Mouse (Mus musculus) forebrain, embryonic 14.5 days (tissue): ENCODE measurements around the gene Ctsd. TPM values are rescaled to one million over a fixed set of nuclear protein-coding genes. Genes with fewer than 3 reads are reported as not detected.

Source experiments
- ATAC-seq: fragments of 200-750 bp; cut with Nextera tagmentation; 2 replicates; pipeline ENCODE4 v1.8.0; 2017; ENCODE audit warnings: mild to moderate bottlenecking, moderate library complexity
- DNase-seq: peaks from one replicate; pipeline ENCODE4 v3.0.0-alpha.2; 2015; ENCODE audit warnings: low spot score
- H3K27ac ChIP-seq: fragments of 300-500 bp; sonication (generic); 2 replicates; pipeline ENCODE4 v1.5.1; 2014; ENCODE audit warnings: low read depth, mild to moderate bottlenecking, control low read depth, low read length, moderate library complexity
- H3K27me3 ChIP-seq: fragments of 300-500 bp; sonication (generic); replicated peaks from 2 replicates; pipeline ENCODE4 v1.6.1; 2014; ENCODE audit warnings: low read length, control low read depth, mixed read lengths; ENCODE audit not compliant: control insufficient read depth, insufficient read depth
- H3K36me3 ChIP-seq: fragments of 300-500 bp; sonication (generic); 2 replicates; pipeline ENCODE4 v1.6.1; 2014; ENCODE audit warnings: low read length, control low read depth; ENCODE audit not compliant: control insufficient read depth, insufficient read depth
- H3K4me1 ChIP-seq: fragments of 300-500 bp; sonication (generic); 2 replicates; pipeline ENCODE4 v1.6.1; 2014; ENCODE audit warnings: antibody characterized with exemption, low read length, control low read depth; ENCODE audit not compliant: control insufficient read depth, insufficient read depth
- H3K4me2 ChIP-seq: fragments of 300-500 bp; sonication (generic); 2 replicates; pipeline ENCODE4 v1.6.1; 2014; ENCODE audit warnings: mild to moderate bottlenecking, control low read depth, low read length
- H3K4me3 ChIP-seq: fragments of 300-500 bp; sonication (generic); 2 replicates; pipeline ENCODE4 v1.5.1; 2014; ENCODE audit warnings: low read depth, low read length, control low read depth
- H3K9ac ChIP-seq: fragments of 300-500 bp; sonication (generic); 2 replicates; pipeline ENCODE4 v1.6.1; 2014; ENCODE audit warnings: mild to moderate bottlenecking, low read length, control low read depth, moderate library complexity
- H3K9me3 ChIP-seq: fragments of 300-500 bp; sonication (generic); replicated peaks from 2 replicates; pipeline ENCODE4 v1.6.1; 2016; ENCODE audit warnings: low read length, control low read depth, mixed read lengths; ENCODE audit not compliant: control insufficient read depth
- WGBS: fragments of 180-500 bp; shearing (Covaris S2); extraction: QIAGEN DNeasy Blood & Tissue Kit; methylation state at CpG from one replicate; pipeline ENCODE4 v1.1.7; 2014; 5-methylcytosine and 5-hydroxymethylcytosine counted together
- polyA plus RNA-seq: library from polyadenylated mRNA; unstranded; fragments of >200 nt; fragmentation: Nextera tagmentation; extraction: Ambion mirVana; gene quantifications from 2 replicates; pipeline ENCODE4 v1.2.1, GENCODE M21; 2014

Ctsd gene
- 261 and 263 TPM in 2 replicates for polyA plus RNA-seq

- peak within 1 kb of the TSS; percentile 81 for H3K4me3 ChIP-seq
- peak; percentile 98 for DNase-seq
- H3K27ac ChIP-seq, result peak within 1 kb of the TSS; percentile 58; the same call in 1 of the 2 replicates
- H3K9ac ChIP-seq, result peak within 1 kb of the TSS; percentile 90
- peak; percentile 98 for ATAC-seq
- peaks cover 13% of the 10 kb centered on the region for H3K4me1 ChIP-seq
- peak within 1 kb of the TSS; percentile 83 for H3K4me2 ChIP-seq
- peaks cover 28% of the 10 kb centered on the region for H3K36me3 ChIP-seq
- H3K27me3 ChIP-seq, result no peaks in the 10 kb centered on the region
- under 1% methylated on average over 47 of the region's 55 CpGs for WGBS
- H3K9me3 ChIP-seq, result no peaks in the 10 kb centered on the region
Measured at GRCm38 (mm10) chr7:142387419-142388148, at the start of gene Ctsd. Ctsd (minus strand) TSS chr7:142388038.

GRCm38 (mm10) chr7:142437324-142437723 is 49.5 kb upstream of the Ctsd start:
- Histone ChIP-seq H3K27me3 (no peaks in the 10 kb centered on the region), H3K9me3 (no peaks in the 10 kb centered on the region), H3K4me2 (no peak overlapping the region), H3K4me3 (no peak overlapping the region), H3K36me3 (no peaks in the 10 kb centered on the region), H3K9ac (no peak overlapping the region), H3K4me1 (no peaks in the 10 kb centered on the region), H3K27ac (no peak overlapping the region)
- DNase-seq (no peak), ATAC-seq (no peak)
- WGBS, result 79% methylated on average over 5 of the region's 5 CpGs

GRCm38 (mm10) chr7:142435524-142435923 is 47.7 kb upstream of the Ctsd start:
- H3K9me3 ChIP-seq, result no peaks in the 10 kb centered on the region
- ATAC-seq (0 out of 2 replicates have a peak, but pooled peaks have one; percentile 42), DNase-seq (peak; percentile 79)
- H3K9ac ChIP-seq, result no peak overlapping the region
- 22% methylated on average over 4 of the region's 4 CpGs for WGBS
- H3K4me2 ChIP-seq, result no peak overlapping the region
- H3K36me3 ChIP-seq, result no peaks in the 10 kb centered on the region
- H3K27me3 ChIP-seq, result no peaks in the 10 kb centered on the region
- no peak overlapping the region for H3K27ac ChIP-seq
- no peak overlapping the region for H3K4me3 ChIP-seq
- peaks cover 3% of the 10 kb centered on the region for H3K4me1 ChIP-seq

GRCm38 (mm10) chr7:142434137-142434865 is 46.5 kb upstream of the Ctsd start, which contains the start of gene Syt8:
Syt8 (plus strand) TSS chr7:142434850.
- Histone ChIP-seq H3K27me3 (no peaks in the 10 kb centered on the region), H3K27ac (no peak within 1 kb of the TSS), H3K4me3 (no peak within 1 kb of the TSS), H3K9me3 (no peaks in the 10 kb centered on the region), H3K36me3 (no peaks in the 10 kb centered on the region), H3K4me1 (peaks cover 10% of the 10 kb centered on the region), H3K4me2 (no peak within 1 kb of the TSS), H3K9ac (no peak within 1 kb of the TSS)
- no peak for ATAC-seq
- WGBS, result 89% methylated on average over 10 of the region's 10 CpGs
- no peak for DNase-seq

GRCm38 (mm10) chr7:142433623-142434022 is 45.8 kb upstream of the Ctsd start:
- no peak overlapping the region for H3K4me2 ChIP-seq
- H3K27ac ChIP-seq, result no peak overlapping the region
- H3K9ac ChIP-seq, result no peak overlapping the region
- no peaks in the 10 kb centered on the region for H3K27me3 ChIP-seq
- no peak for ATAC-seq
- H3K36me3 ChIP-seq, result no peaks in the 10 kb centered on the region
- 60% methylated on average over 19 of the region's 19 CpGs for WGBS
- DNase-seq, result no peak
- H3K4me1 ChIP-seq, result peaks cover 10% of the 10 kb centered on the region
- H3K4me3 ChIP-seq, result no peak overlapping the region
- H3K9me3 ChIP-seq, result no peaks in the 10 kb centered on the region

- Histone ChIP-seq H3K4me2 (no peak overlapping the region), H3K4me1 (peaks cover 10% of the 10 kb centered on the region), H3K9ac (no peak overlapping the region), H3K4me3 (no peak overlapping the region), H3K27ac (no peak overlapping the region), H3K36me3 (no peaks in the 10 kb centered on the region), H3K9me3 (no peaks in the 10 kb centered on the region), H3K27me3 (no peaks in the 10 kb centered on the region)
- no peak for ATAC-seq
- WGBS, result 91% methylated on average over 14 of the region's 14 CpGs
- DNase-seq, result no peak
Measured at GRCm38 (mm10) chr7:142431106-142431505, 43.3 kb upstream of the Ctsd start.

- H3K4me3 ChIP-seq, result no peak overlapping the region
- DNase-seq (peak; percentile 71), ATAC-seq (peak; percentile 89)
- peaks cover 10% of the 10 kb centered on the region for H3K4me1 ChIP-seq
- no peaks in the 10 kb centered on the region for H3K36me3 ChIP-seq
- H3K27ac ChIP-seq, result peak overlapping the region; percentile 23; the same call in 1 of the 2 replicates
- no peak overlapping the region for H3K9ac ChIP-seq
- no peaks in the 10 kb centered on the region for H3K9me3 ChIP-seq
- H3K4me2 ChIP-seq, result no peak overlapping the region
- no peaks in the 10 kb centered on the region for H3K27me3 ChIP-seq
- WGBS, result 18% methylated on average over 12 of the region's 12 CpGs
Measured at GRCm38 (mm10) chr7:142430160-142430678, 42.4 kb upstream of the Ctsd start.

GRCm38 (mm10) chr7:142428213-142428612 is 40.4 kb upstream of the Ctsd start:
- no peaks in the 10 kb centered on the region for H3K36me3 ChIP-seq
- H3K9me3 ChIP-seq, result no peaks in the 10 kb centered on the region
- no peak overlapping the region for H3K4me2 ChIP-seq
- no peak for ATAC-seq
- no peaks in the 10 kb centered on the region for H3K27me3 ChIP-seq
- no peak overlapping the region for H3K9ac ChIP-seq
- H3K4me1 ChIP-seq, result peaks cover 10% of the 10 kb centered on the region
- H3K27ac ChIP-seq, result no peak overlapping the region
- H3K4me3 ChIP-seq, result no peak overlapping the region
- DNase-seq, result peak; percentile 48
- 5% methylated on average over 7 of the region's 7 CpGs for WGBS
